Mouse (Mus musculus) brown adipose tissue, adult 24 weeks (tissue): ENCODE data around the gene Pdzph1. TPM values are rescaled to one million over a fixed set of nuclear protein-coding genes. Genes with fewer than 3 reads are reported as not detected.

Source experiments
- H3K27ac ChIP-seq: fragments of 200-500 bp; replicated peaks from 2 replicates; pipeline ENCODE4 v1.5.1; 2012; ENCODE audit warnings: low read depth, mild to moderate bottlenecking, low read length
- H3K4me1 ChIP-seq: fragments of 200-500 bp; 2 replicates; pipeline ENCODE4 v1.6.1; 2012; ENCODE audit warnings: low read length, mixed read lengths; ENCODE audit not compliant: control insufficient read depth, insufficient read depth, insufficient read length
- H3K4me3 ChIP-seq: fragments of 200-500 bp; 2 replicates; pipeline ENCODE4 v1.5.1; 2012; ENCODE audit warnings: low read depth, mild to moderate bottlenecking, low read length, moderate library complexity; ENCODE audit not compliant: insufficient read depth
- polyA plus RNA-seq: library from polyadenylated mRNA; stranded (reverse); fragments of >200 nt; gene quantifications from 2 replicates; pipeline ENCODE4 v1.2.4, GENCODE M21; 2012; ENCODE audit not compliant: missing spikeins, insufficient read depth, insufficient read length

Pdzph1 gene
- not detected in 2 replicates for polyA plus RNA-seq

DNA sequence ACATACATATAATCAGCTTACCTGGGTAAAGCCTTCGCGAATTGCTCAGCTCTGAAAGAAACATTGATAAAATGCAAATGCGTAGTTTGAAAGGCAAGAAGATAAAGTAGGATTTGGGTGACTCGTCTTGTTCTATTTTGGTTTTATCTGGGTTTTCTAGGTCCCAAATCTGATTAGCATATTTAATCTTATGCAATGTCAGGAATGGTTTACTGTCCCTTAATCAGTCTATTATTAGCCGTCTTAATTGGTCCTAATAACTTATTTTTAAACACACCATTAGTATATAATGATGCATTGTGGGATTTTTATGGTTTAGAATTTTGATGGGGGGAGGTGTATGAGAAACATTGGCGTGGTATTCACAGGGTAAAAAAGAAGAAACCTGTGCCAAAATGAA lies at the start of gene Pdzph1:
Gene Pdzph1 (minus strand): TSS at position 101 of the 400 bp plus-strand sequence.
- H3K4me1 ChIP-seq: no peaks in the 10 kb centered on the region
- no peak within 1 kb of the TSS for H3K4me3 ChIP-seq
- no peak within 1 kb of the TSS for H3K27ac ChIP-seq

DNA sequence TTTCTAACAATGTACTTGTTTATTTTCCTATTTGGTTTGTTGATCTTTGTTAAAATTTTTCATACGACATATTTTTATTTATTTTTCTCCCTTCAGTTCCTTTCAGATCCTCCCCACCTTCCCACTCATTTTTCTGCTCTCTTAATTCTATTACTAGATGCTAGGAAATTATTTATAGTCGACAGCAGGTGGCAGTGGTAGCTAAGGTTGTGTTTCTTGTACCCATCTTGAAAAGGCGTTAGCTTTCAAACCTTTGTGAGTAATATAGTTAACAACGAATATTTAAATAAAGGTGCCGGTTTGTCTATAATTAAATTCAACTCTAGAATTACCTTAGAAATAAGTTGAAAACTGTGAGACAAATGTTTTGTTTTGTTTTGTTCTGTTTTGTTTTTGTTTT lies 48.6 kb upstream of the Pdzph1 start:
- H3K4me3 ChIP-seq: no peak overlapping the region
- no peak overlapping the region for H3K27ac ChIP-seq
- H3K4me1 ChIP-seq: no peaks in the 10 kb centered on the region

DNA sequence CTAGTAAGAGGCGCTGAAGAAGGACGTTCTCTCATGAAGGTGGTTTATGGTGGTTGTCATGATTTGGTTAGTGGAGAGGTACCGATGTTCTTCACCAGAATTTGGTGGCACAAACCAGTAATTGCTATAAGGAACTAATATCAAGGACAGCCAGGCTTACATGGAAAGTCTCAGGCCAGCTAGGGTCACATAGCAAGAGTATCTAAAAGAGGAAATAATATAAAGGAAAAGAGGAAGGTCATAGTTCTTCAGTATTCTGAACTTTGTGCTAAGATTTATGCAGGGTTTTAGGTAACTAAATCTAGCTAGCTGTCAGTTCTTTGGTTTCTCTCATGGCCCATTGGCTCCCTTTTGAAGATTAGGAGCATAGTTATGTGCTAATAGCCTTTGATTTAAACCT lies 42.3 kb upstream of the Pdzph1 start:
- no peaks in the 10 kb centered on the region for H3K4me1 ChIP-seq
- H3K27ac ChIP-seq: no peak overlapping the region
- no peak overlapping the region for H3K4me3 ChIP-seq

DNA sequence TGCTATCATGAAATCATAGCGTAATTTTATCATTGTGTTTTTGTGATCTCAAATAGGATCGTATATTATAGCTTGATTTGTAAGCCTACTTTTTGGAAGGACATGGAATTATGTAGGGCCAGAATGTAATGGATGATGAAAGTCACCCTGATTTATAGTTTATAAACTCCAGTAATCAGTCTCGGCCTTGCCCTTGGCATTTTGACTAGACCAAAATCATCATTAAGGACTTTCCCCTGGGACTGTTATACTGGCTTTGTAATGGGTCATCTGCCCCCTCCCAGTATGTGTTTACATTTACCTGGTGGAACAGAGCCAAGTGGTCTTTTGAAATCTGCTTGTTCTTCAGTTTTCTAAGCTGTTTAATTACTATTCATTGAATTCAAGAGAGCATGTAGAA lies 35.2 kb upstream of the Pdzph1 start:
- no peak overlapping the region for H3K4me3 ChIP-seq
- H3K4me1 ChIP-seq: no peaks in the 10 kb centered on the region
- H3K27ac ChIP-seq: no peak overlapping the region

DNA sequence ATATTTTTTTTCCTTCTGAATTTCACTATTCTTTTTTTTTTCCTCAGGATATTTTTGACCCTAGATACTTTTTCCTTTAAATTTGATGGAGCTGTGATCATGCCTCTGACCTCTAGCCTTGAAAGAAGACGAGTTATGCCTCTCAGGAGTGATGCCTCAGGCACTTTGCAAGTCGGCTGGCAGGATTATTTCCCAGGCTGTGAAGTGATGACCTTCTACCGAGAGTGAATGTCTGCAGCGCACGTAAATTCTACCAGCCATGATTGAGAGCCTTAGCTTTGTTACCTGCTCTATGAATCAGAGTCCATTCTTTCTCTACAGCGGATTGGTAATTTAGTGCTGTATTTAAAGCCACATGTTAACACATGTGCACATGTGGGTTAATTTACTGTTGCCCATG lies 33.3 kb upstream of the Pdzph1 start:
- Histone ChIP-seq H3K4me1 (no peaks in the 10 kb centered on the region), H3K4me3 (no peak overlapping the region), H3K27ac (no peak overlapping the region)

DNA sequence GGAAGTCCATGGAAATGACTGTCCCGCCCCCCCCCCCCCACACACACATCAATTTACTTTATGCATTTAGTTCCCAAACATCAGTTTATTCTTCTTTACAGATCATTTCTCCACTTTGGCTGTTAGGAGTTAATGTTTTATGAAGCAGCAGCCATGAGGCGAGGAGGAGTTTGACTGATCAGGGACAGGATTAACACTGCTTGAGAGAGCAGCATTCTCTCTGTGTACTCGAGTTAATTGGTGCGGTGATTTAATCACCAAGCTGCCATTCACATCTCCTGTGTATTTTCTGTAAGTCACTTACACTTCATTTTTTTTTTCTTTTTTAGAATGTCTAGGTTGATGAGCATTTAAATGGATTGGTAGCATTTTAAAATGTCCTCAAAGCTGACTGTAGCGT lies 32.8 kb upstream of the Pdzph1 start:
- no peaks in the 10 kb centered on the region for H3K4me1 ChIP-seq
- no peak overlapping the region for H3K27ac ChIP-seq
- no peak overlapping the region for H3K4me3 ChIP-seq

DNA sequence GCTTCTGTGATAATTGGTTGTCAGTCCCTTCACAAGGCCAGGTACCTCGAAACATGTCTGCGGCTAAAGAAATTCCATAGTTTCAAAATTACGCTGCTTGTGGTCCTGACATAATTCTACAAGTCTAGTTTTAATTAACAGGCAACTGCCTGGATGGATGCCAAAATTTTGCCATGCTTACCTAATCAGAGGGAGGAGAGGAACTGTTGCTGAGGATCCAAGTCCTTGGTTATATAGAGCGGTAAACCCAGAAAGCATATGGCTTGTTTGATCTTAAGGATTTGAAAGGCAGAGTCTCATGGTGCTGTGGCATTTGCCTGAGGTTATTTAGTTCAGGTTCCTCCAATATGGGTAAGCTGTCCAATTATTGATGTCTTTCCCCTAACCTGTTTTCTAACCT lies 27.5 kb upstream of the Pdzph1 start:
- Histone ChIP-seq H3K4me1 (no peaks in the 10 kb centered on the region), H3K27ac (no peak overlapping the region), H3K4me3 (no peak overlapping the region)

DNA sequence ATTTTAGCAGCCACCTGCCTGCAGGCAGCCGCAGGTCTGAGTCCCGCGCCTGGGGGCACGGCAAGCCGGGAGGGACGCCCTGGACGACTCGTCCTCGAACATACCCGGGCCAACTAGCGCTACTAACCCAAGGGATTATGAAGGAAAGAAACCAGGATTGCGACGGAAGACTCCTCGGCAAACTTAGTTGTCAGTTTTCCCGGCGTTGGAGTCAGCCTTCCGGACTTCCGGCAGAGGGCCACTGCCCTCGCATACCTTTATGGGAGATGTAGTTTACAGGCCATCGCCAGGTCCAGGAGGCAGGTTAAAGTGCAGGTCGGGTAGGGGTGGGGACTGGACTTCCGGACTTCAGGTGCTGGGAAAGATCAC lies 21.9 kb upstream of the Pdzph1 start, which contains the start of gene Nudt12:
Gene Nudt12 (minus strand): TSS at position 282 of the 369 bp plus-strand sequence.
- Histone ChIP-seq H3K4me3 (peak within 1 kb of the TSS; percentile 73), H3K4me1 (peaks cover 4% of the 10 kb centered on the region; the same call in 1 of the 2 replicates), H3K27ac (peak within 1 kb of the TSS; percentile 99)

DNA sequence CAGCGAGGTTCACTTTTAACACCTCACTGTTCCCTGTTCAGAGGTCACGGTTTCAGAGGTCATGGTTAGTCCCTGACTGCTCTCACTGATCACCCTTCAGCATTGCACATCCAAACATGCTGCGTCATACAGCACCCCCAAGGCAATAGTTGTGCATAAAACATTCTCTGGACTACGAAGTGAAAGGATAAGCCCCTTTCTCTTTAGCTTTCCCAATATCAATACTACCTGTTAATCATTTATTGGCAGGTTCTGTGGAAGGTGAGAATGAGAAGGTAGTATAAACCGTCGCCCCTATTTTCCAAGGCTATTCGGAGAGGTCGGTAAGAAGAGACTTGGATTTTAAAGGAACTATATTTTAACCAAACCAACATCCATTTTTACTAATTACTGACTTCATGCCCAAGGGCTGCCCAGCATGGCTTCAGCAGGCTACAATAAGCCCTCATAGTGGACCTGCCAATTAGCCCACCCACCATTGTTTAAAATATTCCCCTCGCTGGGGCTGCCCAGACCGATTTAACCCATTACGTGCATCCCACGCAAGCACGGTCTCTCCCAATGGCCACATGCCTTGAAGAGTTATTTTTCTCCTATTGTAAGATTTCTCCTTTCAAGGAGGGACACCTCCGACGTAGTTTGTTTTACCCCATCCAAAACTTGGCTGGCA lies 21.4 kb upstream of the Pdzph1 start:
- H3K4me1 ChIP-seq: peaks cover 4% of the 10 kb centered on the region; the same call in 1 of the 2 replicates
- peak overlapping the region; percentile 99 for H3K27ac ChIP-seq
- peak overlapping the region; percentile 73 for H3K4me3 ChIP-seq

DNA sequence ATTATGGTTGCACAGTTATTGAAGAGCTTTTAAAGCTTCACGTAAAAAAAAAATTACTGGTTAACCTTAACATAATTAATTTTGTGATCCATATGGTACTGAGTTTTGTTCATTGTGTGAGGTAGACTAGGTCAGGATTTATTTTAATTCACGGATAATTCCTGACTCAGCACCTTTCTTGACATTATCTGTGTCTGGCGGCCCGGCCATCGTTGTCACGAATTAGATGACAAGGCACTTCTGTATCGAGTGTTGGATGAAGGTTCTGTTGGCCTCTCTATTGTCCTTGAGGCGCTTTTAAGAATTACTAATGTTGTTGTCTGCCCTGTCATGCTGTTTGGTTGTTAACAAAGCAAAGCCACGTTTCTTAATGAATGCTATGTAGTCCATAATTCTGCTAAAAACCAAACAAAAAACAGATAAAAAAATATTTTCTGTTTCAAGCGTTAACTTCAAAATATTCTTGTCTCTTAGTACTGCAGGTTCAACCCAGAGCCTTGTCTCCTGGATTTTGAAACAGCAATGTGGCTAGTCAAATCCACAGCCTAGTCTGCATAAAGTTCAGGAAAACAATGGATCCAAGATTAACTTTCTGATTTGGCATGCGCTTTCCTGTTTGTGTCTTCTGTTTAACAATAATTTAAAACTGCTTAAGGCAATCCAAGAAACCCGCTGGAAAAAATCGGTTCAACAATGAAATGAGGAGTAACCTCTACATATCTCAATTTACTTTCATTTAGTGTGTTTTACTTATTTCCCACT lies 20.6 kb upstream of the Pdzph1 start:
- Histone ChIP-seq H3K27ac (peak overlapping the region; percentile 99), H3K4me3 (peak overlapping the region; percentile 23; the same call in 1 of the 2 replicates)

DNA sequence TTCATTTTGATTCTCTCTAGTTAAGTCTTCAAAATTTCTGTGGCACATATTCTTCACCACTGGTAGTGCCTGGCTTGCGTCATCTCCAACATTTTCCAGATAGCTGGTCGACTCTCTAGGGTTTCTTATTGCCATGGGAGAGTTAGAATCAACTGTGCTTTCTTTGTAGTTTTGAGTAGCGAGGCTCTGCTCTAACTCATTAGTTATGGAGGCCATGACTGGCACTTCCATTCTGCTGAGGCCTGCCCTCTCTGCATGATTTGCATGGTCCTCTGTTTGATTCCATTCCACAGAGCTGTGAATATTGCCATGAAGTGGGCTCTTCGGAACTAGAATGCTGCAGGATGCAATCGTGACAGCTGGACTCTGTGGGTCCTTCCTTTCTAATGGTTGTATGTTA lies 17.9 kb downstream of the Pdzph1 start:
- Histone ChIP-seq H3K4me3 (no peak overlapping the region), H3K4me1 (no peaks in the 10 kb centered on the region), H3K27ac (no peak overlapping the region)

More for the DNA sequence above, 20.6 kb upstream of the Pdzph1 start:
- peaks cover 4% of the 10 kb centered on the region; the same call in 1 of the 2 replicates for H3K4me1 ChIP-seq

DNA sequence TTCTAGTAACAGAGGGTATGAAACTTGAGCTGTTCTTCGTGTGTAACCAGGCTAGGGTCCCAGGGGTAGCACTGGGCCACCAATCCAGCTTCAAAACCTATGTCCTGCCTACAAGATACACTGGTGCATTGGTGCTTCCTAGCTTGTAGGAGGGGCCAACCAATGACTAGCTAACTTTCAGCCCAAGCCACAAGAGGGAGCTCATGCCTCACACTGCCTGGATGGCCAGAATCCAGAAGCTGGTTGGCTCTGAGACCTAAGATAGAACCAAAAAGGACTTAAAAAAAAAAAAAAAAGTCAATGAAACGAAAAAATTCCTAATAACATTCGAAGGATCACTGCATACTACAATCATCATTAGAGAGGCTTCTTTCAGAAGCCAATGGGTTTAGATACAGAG lies 31.3 kb downstream of the Pdzph1 start:
- Histone ChIP-seq H3K27ac (no peak overlapping the region), H3K4me1 (no peaks in the 10 kb centered on the region), H3K4me3 (no peak overlapping the region)

DNA sequence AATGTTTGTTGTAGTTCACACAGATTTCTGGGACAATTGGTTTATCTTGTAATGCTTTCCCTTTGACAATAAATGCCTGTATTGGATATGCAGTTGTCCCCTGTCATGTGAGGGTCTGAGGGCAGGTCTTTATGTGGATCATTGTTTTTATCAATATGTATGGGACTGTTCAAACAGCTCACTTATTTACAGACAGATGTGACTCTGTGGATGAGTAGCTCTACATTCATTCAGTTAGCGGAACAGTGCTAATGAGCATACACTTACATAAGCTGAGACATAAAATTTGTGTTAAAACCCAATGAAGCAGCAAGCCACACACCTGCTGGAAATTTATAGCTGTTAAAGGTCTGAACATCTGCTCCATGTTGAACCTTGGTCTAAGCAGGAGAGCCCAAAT lies 34.1 kb downstream of the Pdzph1 start:
- Histone ChIP-seq H3K27ac (no peak overlapping the region), H3K4me1 (no peaks in the 10 kb centered on the region), H3K4me3 (no peak overlapping the region)

DNA sequence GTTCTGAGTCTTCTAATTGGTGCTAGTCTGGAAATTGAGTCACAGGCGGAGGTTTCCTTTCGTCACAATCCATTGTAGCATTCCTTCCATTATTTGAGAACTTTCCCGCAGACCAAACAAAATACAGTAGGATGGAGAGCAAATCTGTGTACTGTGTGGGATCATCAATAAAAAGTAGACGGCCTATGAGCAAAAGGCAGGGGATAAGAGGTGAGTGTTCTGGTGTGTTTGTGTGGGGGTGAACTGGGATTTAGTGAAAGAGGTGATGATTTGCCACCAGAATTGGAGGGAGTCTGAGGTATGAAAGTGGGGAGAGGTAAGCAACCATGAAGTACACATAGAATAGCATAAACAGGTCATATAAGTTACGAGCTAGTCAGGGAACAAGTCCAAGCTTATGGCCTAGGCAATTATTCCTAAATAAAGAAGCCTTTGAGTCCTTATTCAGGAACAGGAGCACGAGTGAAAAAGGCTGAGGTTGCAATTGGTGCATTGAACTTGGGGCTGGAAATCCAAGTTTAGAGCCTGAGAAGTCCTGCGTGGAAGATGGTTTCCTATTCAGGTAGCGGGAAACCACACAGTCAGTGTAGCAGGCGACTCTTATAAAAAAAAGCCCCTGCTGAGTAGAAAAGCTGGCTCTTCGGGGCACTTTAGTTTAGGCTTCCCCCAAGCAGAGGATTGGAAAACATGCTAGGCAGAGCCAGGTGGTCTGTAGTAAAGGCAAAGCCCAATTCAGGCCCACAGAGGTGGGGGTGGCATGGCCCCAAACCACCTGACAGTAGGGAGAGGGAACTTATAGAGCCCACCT lies 48.0 kb downstream of the Pdzph1 start:
- no peak overlapping the region for H3K4me3 ChIP-seq
- no peak overlapping the region for H3K27ac ChIP-seq
- no peaks in the 10 kb centered on the region for H3K4me1 ChIP-seq

DNA sequence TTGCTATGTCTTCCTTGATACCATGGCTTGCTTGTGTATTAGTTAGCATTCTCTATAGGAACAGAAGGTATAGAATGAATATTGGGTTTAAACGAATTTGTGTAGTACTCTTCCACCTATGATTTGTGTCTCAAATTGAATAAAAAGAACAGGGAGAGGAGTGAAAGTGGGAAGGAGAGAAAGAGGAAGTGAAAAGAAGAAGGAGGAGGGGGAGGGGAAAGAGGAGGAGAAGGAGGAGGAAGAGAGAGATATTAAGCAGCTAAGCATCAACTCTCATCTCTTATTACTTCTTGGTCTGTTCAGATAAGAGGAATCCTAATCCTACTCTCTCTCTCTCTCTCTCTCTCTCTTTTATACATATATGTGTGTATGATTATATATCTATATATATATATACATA lies 52.6 kb downstream of the Pdzph1 start:
- Histone ChIP-seq H3K27ac (no peak overlapping the region), H3K4me3 (no peak overlapping the region), H3K4me1 (no peaks in the 10 kb centered on the region)
